Mouse (Mus musculus) hindbrain, embryonic 11.5 days (tissue): ENCODE measurements around the gene Gm13539. TPM values are rescaled to one million over a fixed set of nuclear protein-coding genes. Genes with fewer than 3 reads are reported as not detected.

ENCODE experiments used
- ATAC-seq: fragments of 200-750 bp; cut with Nextera tagmentation; 2 replicates; pipeline ENCODE4 v1.8.0; 2017; ENCODE audit warnings: mild to moderate bottlenecking, moderate TSS enrichment, moderate library complexity; ENCODE audit not compliant: low FRiP score
- DNase-seq: peaks from one replicate; pipeline ENCODE4 v3.0.0-alpha.2; 2015; ENCODE audit warnings: low spot score
- H3K27ac ChIP-seq: fragments of 300-500 bp; sonication (generic); 2 replicates; pipeline ENCODE4 v1.5.1; 2014; ENCODE audit warnings: mild to moderate bottlenecking, low read depth, low read length
- H3K27me3 ChIP-seq: fragments of 300-500 bp; sonication (generic); 2 replicates; pipeline ENCODE4 v1.6.1; 2014; ENCODE audit warnings: mild to moderate bottlenecking, low read length, moderate library complexity, mixed read lengths; ENCODE audit not compliant: control insufficient read depth, insufficient read depth
- H3K36me3 ChIP-seq: fragments of 300-500 bp; sonication (generic); 2 replicates; pipeline ENCODE4 v1.6.1; 2014; ENCODE audit warnings: mild to moderate bottlenecking, low read length, moderate library complexity, mixed read lengths; ENCODE audit not compliant: control insufficient read depth, insufficient read depth
- H3K4me1 ChIP-seq: fragments of 300-500 bp; sonication (generic); replicated peaks from 2 replicates; pipeline ENCODE4 v1.6.1; 2014; ENCODE audit warnings: low read length, mixed read lengths; ENCODE audit not compliant: control insufficient read depth, insufficient read depth
- H3K4me2 ChIP-seq: fragments of 300-500 bp; sonication (generic); replicated peaks from 2 replicates; pipeline ENCODE4 v1.6.1; 2014; ENCODE audit warnings: mild to moderate bottlenecking, low read depth, low read length
- H3K4me3 ChIP-seq: fragments of 300-500 bp; sonication (generic); 2 replicates; pipeline ENCODE4 v1.5.1; 2014; ENCODE audit warnings: low read depth, low read length
- H3K9ac ChIP-seq: fragments of 300-500 bp; sonication (generic); 2 replicates; pipeline ENCODE4 v1.6.1; 2014; ENCODE audit warnings: low read depth, low read length
- H3K9me3 ChIP-seq: fragments of 300-500 bp; sonication (generic); 2 replicates; pipeline ENCODE4 v1.6.1; 2016; ENCODE audit warnings: low read length; ENCODE audit not compliant: control insufficient read depth
- WGBS: fragments of 180-500 bp; shearing (Covaris S2); extraction: QIAGEN DNeasy Blood & Tissue Kit; methylation state at CpG from one replicate; pipeline ENCODE4 v1.1.7; 2014; 5-methylcytosine and 5-hydroxymethylcytosine counted together
- polyA plus RNA-seq: library from polyadenylated mRNA; unstranded; fragments of >200 nt; fragmentation: Nextera tagmentation; extraction: Ambion mirVana; gene quantifications from 2 replicates; pipeline ENCODE4 v1.2.1, GENCODE M21; 2014

Gene Gm13539
- polyA plus RNA-seq, 1 experiment from 2014 or later: not detected

DNA sequence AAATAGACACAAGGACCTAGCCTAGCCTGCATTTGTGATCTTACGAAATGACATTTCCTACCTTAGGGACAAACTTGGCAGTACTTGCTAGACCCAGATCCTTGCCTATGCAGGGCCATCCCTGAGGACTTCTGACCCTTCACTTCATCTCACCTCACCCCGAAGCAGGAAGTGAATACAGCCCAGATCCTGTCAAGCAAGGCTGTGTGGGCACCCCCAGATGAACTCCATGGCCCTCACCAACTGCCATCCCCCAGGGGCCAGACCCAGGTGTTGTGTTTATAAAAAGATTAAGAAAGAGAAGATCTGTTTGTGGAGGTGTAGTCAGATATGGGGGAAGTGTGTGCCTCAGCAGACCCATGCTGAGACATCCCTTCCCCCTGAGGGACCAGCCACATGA, 7.4 kb upstream of the Gm13539 start:
- Histone ChIP-seq H3K27ac (no peak overlapping the region), H3K9ac (no peak overlapping the region), H3K36me3 (no peaks in the 10 kb centered on the region), H3K27me3 (no peaks in the 10 kb centered on the region), H3K4me2 (no peak overlapping the region), H3K4me1 (no peaks in the 10 kb centered on the region), H3K9me3 (no peaks in the 10 kb centered on the region), H3K4me3 (no peak overlapping the region)
- WGBS: 95% methylated on average over 2 of the region's 2 CpGs
- DNase-seq (no peak), ATAC-seq (no peak)

DNA sequence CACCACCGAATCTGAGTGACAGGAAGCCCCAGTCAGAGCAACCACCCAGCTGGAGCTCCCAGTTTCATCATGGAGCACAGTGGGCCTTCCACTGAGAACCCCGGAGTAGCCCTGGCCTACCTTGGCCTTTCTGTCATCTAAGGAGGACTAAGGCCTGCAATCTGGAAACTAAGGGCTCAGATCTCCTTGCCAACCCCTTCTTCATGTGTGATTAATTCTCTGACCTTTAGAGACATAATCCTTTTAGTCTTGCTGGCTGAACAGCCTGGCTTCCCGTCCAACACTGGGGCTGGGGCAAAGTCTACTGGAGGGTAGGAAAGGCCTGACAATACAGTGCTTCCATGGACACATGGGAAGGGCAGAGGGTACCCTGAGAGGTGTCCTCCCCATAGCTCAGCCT, 6.1 kb upstream of the Gm13539 start:
- ATAC-seq: no peak
- no peak for DNase-seq
- H3K27me3 ChIP-seq: no peaks in the 10 kb centered on the region
- H3K9ac ChIP-seq: no peak overlapping the region
- no peak overlapping the region for H3K4me3 ChIP-seq
- H3K36me3 ChIP-seq: no peaks in the 10 kb centered on the region
- WGBS: 85% methylated on average over 3 of the region's 3 CpGs
- H3K4me2 ChIP-seq: no peak overlapping the region
- no peak overlapping the region for H3K27ac ChIP-seq
- H3K9me3 ChIP-seq: no peaks in the 10 kb centered on the region
- no peaks in the 10 kb centered on the region for H3K4me1 ChIP-seq

DNA sequence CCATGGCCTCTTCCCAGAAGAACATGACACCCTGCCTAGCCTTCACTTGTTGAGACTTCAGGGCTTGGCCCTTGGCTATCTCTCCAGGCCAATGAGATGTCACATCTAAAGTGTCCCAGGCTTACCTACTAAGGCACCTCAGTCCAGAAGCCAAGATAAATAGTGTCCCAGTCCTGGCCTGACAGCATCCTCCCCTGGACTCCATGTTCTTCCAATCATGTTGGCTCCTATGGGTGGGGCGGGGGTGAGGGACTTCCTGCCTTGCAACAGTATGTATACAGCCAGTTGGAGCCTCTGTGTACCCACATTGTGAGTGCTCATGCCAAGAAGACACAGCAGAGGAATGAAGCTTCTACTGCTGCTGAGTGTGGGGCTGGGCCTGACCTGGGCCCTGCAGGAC, 5.3 kb upstream of the Gm13539 start, which contains the start of gene Lcn11:
TSS of gene Lcn11 (plus strand) at position 301 of the 400 bp plus-strand sequence.
- Histone ChIP-seq H3K4me3 (no peak within 1 kb of the TSS), H3K27me3 (no peaks in the 10 kb centered on the region), H3K9me3 (no peaks in the 10 kb centered on the region), H3K36me3 (no peaks in the 10 kb centered on the region), H3K27ac (no peak within 1 kb of the TSS), H3K4me1 (no peaks in the 10 kb centered on the region), H3K9ac (no peak within 1 kb of the TSS), H3K4me2 (no peak within 1 kb of the TSS)
- 100% methylated on average over 1 of the region's 1 CpGs for WGBS
- DNase-seq (no peak), ATAC-seq (no peak)

DNA sequence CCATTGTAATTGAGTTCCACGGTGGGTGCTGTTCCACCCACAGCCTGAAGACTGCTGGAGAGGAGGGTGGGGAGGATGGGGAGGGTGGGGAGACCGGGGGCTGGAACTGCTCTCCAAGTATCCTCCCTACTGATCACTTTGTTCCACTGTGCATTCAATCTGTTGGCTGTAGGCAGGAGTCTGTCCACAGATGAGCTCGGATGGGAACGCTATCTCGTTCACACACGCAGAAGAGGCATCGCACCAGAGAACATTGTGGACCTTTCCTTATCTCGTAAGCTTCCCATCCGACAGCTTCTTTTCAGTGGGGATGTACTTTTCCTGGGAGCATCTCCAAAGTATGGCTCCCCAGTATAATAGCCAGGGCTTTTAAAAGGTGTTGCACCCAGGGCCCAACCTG, 3.0 kb upstream of the Gm13539 start:
- WGBS: 89% methylated on average over 9 of the region's 9 CpGs
- ATAC-seq (no peak), DNase-seq (no peak)
- Histone ChIP-seq H3K9ac (no peak overlapping the region), H3K27ac (no peak overlapping the region), H3K4me1 (no peaks in the 10 kb centered on the region), H3K27me3 (no peaks in the 10 kb centered on the region), H3K4me3 (no peak overlapping the region), H3K9me3 (no peaks in the 10 kb centered on the region), H3K4me2 (no peak overlapping the region), H3K36me3 (no peaks in the 10 kb centered on the region)

DNA sequence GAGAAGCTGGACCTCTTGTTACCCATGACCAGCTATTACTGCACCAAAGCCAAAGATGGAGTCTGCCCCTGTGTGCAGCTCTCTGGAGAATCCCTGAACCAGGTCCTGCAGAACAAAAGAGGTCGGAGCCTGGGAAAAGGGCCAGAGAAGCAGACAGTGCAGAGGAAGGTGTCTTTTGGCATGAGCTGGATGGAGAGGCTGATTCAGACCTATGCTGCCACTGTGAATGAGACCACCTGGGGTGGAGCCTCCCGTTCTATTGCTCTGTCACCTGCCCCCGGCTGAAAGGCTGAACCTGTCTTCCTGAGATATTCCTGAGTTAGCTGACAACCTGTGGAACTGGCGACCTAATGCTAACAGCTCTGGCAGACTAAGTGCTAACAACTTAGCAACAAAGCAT, 1.1 kb upstream of the Gm13539 start:
- no peak for ATAC-seq
- Histone ChIP-seq H3K9me3 (no peaks in the 10 kb centered on the region), H3K9ac (no peak overlapping the region), H3K27me3 (no peaks in the 10 kb centered on the region), H3K4me2 (no peak overlapping the region), H3K4me3 (no peak overlapping the region), H3K36me3 (no peaks in the 10 kb centered on the region), H3K4me1 (no peaks in the 10 kb centered on the region), H3K27ac (no peak overlapping the region)
- DNase-seq: no peak
- 65% methylated on average over 4 of the region's 4 CpGs for WGBS

DNA sequence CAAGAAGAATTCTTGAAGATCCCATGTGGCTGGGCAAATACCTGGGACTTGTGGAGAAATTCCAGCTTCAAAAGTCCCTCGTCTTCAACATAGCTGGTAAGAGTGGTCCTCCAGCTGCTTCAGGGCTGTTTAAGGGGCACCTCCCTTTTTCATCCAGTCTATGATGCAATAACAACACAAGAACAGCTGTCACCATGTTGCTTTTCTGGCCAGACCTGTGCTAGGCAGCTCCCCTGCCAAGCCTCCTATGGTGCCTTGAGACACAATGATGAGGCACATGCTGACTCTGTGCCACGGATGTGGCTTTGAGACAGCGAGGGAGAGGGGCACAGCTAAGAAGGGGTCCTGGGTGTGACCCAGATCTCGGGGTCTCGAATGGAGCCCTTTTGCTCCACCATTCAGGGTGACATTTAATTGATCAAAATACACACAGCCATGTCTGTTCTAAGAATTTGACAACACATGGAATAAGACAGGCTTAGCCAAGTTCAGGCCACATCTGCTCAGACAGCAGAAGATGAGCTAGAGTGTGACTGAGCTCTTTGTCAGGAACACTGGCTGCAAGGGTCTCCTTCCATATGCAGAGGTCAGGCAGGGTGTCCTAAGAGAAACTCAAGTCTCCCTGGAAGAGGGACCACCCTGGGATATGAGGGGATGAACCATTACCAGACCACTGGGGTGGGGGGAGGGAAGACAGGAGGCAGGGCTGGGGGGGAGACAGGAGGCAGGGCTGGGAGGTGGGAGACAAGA, 3.7 kb downstream of the Gm13539 start:
- no peak overlapping the region for H3K27ac ChIP-seq
- H3K4me2 ChIP-seq: no peak overlapping the region
- H3K27me3 ChIP-seq: no peaks in the 10 kb centered on the region
- WGBS: 74% methylated on average over 5 of the region's 5 CpGs
- H3K36me3 ChIP-seq: no peaks in the 10 kb centered on the region
- no peak overlapping the region for H3K9ac ChIP-seq
- no peaks in the 10 kb centered on the region for H3K9me3 ChIP-seq
- no peaks in the 10 kb centered on the region for H3K4me1 ChIP-seq
- ATAC-seq: no peak
- no peak overlapping the region for H3K4me3 ChIP-seq
- no peak for DNase-seq

DNA sequence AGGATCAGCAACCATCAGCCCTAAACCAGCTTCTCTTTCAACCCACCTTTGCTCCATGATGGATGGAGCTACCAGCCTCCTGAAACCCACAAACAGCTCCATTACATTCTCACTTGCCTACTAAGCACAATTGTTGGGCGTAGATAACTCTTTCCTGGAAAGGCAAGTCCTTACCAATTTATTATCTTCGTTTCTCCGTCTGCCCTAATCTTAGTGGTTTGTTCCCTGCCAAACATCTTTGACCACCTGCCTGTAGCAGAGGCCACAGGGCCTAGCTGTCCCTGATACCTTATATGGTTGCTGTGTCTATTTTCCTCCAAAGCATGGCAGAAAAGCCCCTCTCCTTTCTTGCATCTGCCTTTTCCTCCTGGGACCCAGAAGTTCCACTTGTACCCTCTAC, 7.0 kb downstream of the Gm13539 start:
- Histone ChIP-seq H3K27ac (no peak overlapping the region), H3K4me1 (no peaks in the 10 kb centered on the region)

DNA sequence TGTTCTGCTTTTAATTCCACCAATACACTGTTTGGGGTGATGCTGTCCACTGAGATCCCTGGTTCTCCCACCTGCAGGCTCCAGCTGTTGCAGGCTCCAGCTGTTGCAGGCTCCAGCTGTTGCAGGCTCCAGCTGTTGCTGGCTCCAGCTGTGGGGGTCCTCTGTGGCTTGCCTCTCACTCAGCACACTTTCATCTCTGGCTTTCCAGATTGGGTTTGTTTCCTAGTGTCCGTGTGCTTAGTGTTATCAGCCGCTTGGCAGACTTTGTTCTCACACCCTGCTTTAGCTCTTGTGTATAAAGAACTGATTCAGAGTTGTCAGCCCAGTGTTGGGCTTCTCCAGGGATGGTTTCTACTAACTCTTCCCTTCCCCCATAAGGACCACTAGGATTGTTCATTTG, 15.6 kb downstream of the Gm13539 start:
- H3K9ac ChIP-seq: no peak overlapping the region
- no peaks in the 10 kb centered on the region for H3K9me3 ChIP-seq
- WGBS: 58% methylated on average over 2 of the region's 2 CpGs
- ATAC-seq (no peak), DNase-seq (no peak)
- no peak overlapping the region for H3K27ac ChIP-seq
- H3K4me3 ChIP-seq: no peak overlapping the region
- H3K4me2 ChIP-seq: no peak overlapping the region
- H3K4me1 ChIP-seq: no peaks in the 10 kb centered on the region
- H3K27me3 ChIP-seq: no peaks in the 10 kb centered on the region
- no peaks in the 10 kb centered on the region for H3K36me3 ChIP-seq

More for the DNA sequence above, 7.0 kb downstream of the Gm13539 start:
- 89% methylated on average over 3 of the region's 3 CpGs for WGBS
- Histone ChIP-seq H3K9me3 (no peaks in the 10 kb centered on the region), H3K36me3 (no peaks in the 10 kb centered on the region), H3K4me3 (no peak overlapping the region), H3K4me2 (no peak overlapping the region), H3K9ac (no peak overlapping the region), H3K27me3 (no peaks in the 10 kb centered on the region)
- ATAC-seq: no peak
- no peak for DNase-seq

DNA sequence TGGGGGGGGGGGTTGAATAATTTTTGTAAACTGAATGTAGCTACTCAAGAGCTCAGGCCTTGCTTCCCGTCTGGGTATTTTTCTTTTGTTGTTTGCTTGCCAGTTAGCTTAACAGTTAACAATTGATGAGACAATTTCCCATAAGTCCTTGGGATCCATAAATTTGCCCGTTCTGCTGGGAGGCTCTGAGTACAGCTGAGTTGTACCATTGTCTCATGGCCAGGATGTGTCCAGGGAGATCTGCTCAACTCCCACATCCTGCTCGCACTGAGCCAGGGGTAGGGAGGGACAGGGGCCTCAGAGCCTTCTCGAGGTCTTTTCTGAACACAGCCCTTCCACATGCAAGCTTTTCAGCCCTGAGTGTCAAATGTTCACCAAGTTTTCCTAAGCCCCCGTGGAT, 16.0 kb downstream of the Gm13539 start:
- H3K36me3 ChIP-seq: no peaks in the 10 kb centered on the region
- DNase-seq (no peak), ATAC-seq (no peak)
- H3K4me3 ChIP-seq: no peak overlapping the region
- H3K27me3 ChIP-seq: no peaks in the 10 kb centered on the region
- no peaks in the 10 kb centered on the region for H3K4me1 ChIP-seq
- 54% methylated on average over 5 of the region's 5 CpGs for WGBS
- no peak overlapping the region for H3K27ac ChIP-seq
- H3K9me3 ChIP-seq: no peaks in the 10 kb centered on the region
- no peak overlapping the region for H3K4me2 ChIP-seq
- H3K9ac ChIP-seq: no peak overlapping the region
